In genomic region chr6:36818281-36819018, GRCm38 (mm10) we compare ENCODE assay signal across 8 mouse cellular contexts. TPM values are rescaled to one million over a fixed set of nuclear protein-coding genes. Genes with fewer than 3 reads are reported as not detected.
DNase-seq lines count a peak whose midpoint lies in the region; ATAC-seq and TF ChIP-seq lines count a peak whose summit lies in the region.

No protein-coding gene starts in this region.

- peaks cover 18% of the 10 kb centered on the region; the same call in 1 of the 2 replicates for H3K4me1 ChIP-seq in forebrain, embryonic 14.5 days (ENCODE audit: control insufficient read depth, insufficient read depth, low read length)
- peaks cover 8% of the 10 kb centered on the region for H3K4me1 ChIP-seq in forebrain, embryonic 10.5 days
- H3K4me1 ChIP-seq in embryonic facial prominence, embryonic 15.5 days = peaks cover 18% of the 10 kb centered on the region; the same call in 1 of the 2 replicates
- H3K4me1 ChIP-seq in midbrain, embryonic 16.5 days (ENCODE audit: control insufficient read depth, insufficient read depth, low read length) = 0 out of 2 replicates have a peak, but pooled peaks cover 5% of the 10 kb centered on the region

- no peak overlapping the region for H3K4me2 ChIP-seq in forebrain, embryonic 14.5 days (ENCODE audit: low read length)
- no peak overlapping the region for H3K4me2 ChIP-seq in embryonic facial prominence, embryonic 15.5 days (replicated peaks)
- H3K4me2 ChIP-seq in midbrain, embryonic 16.5 days (ENCODE audit: low read length) = no peak overlapping the region

- ATAC-seq in forebrain, embryonic 14.5 days = 0 out of 2 replicates have a peak, but pooled peaks have one; percentile 15
- ATAC-seq in embryonic facial prominence, embryonic 15.5 days (ENCODE audit: insufficient number of reproducible peaks, low FRiP score, low TSS enrichment, low read depth) = no peak
- no peak for ATAC-seq in midbrain, embryonic 16.5 days

- 35% methylated on average over 4 of the region's 4 CpGs for WGBS in forebrain, embryonic 14.5 days
- 94% methylated on average over 4 of the region's 4 CpGs for WGBS in forebrain, embryonic 10.5 days
- WGBS in embryonic facial prominence, embryonic 15.5 days = 32% methylated on average over 4 of the region's 4 CpGs
- 60% methylated on average over 4 of the region's 4 CpGs for WGBS in midbrain, embryonic 16.5 days

- no peaks in the 10 kb centered on the region for H3K27me3 ChIP-seq in forebrain, embryonic 14.5 days (replicated peaks; ENCODE audit: control insufficient read depth, insufficient read depth, low read length)
- H3K27me3 ChIP-seq in forebrain, embryonic 10.5 days (ENCODE audit: poor library complexity, severe bottlenecking) = no peaks in the 10 kb centered on the region
- no peaks in the 10 kb centered on the region for H3K27me3 ChIP-seq in embryonic facial prominence, embryonic 15.5 days
- H3K27me3 ChIP-seq in midbrain, embryonic 16.5 days (ENCODE audit: control insufficient read depth, insufficient read depth, low read depth, low read length) = no peaks in the 10 kb centered on the region

- no peaks in the 10 kb centered on the region for H3K36me3 ChIP-seq in forebrain, embryonic 14.5 days (ENCODE audit: control insufficient read depth, insufficient read depth, low read length)
- H3K36me3 ChIP-seq in forebrain, embryonic 10.5 days (replicated peaks) = no peaks in the 10 kb centered on the region
- H3K36me3 ChIP-seq in embryonic facial prominence, embryonic 15.5 days = no peaks in the 10 kb centered on the region
- no peaks in the 10 kb centered on the region for H3K36me3 ChIP-seq in midbrain, embryonic 16.5 days (ENCODE audit: control insufficient read depth, insufficient read depth, low read length)

- H3K9ac ChIP-seq in forebrain, embryonic 14.5 days (ENCODE audit: low read length) = no peak overlapping the region
- no peak overlapping the region for H3K9ac ChIP-seq in embryonic facial prominence, embryonic 15.5 days
- no peak overlapping the region for H3K9ac ChIP-seq in midbrain, embryonic 16.5 days (ENCODE audit: low read depth, low read length)

- 0 out of 2 replicates have a peak overlapping the region, but pooled peaks have one; percentile 1 for H3K27ac ChIP-seq in forebrain, embryonic 14.5 days (ENCODE audit: low read depth, low read length)
- no peak overlapping the region for H3K27ac ChIP-seq in forebrain, embryonic 10.5 days
- peak overlapping the region; percentile 79 for H3K27ac ChIP-seq in layer of hippocampus, adult 2 months
- H3K27ac ChIP-seq in embryonic facial prominence, embryonic 15.5 days (replicated peaks) = peak overlapping the region; percentile 83
- peak overlapping the region; percentile 63 for H3K27ac ChIP-seq in midbrain, embryonic 16.5 days (ENCODE audit: low read length)

- no peak for TF ChIP-seq CTCF in layer of hippocampus, adult 2 months (conservative IDR thresholded peaks at IDR 0.05)

- DNase-seq in forebrain, embryonic 14.5 days (ENCODE audit: low spot score) = peak; percentile 42
- DNase-seq in forebrain, embryonic 10.5 days (ENCODE audit: extremely low spot score, low spot score) = no peak
- peak; percentile 45 to 47 for DNase-seq in layer of hippocampus, adult 2 months (ENCODE audit: low spot score in 2 of 2)
- no peak for DNase-seq in layer of hippocampus, postnatal 25 days (ENCODE audit: extremely low spot score in 1 of 2, low spot score in 1 of 2)
- no peak for DNase-seq in urinary bladder, postnatal 4 days (ENCODE audit: low spot score in 2 of 2)
- DNase-seq in gastrocnemius, postnatal 10 days = no peak

- H3K9me3 ChIP-seq in forebrain, embryonic 14.5 days (replicated peaks; ENCODE audit: control insufficient read depth, low read length) = no peaks in the 10 kb centered on the region
- no peaks in the 10 kb centered on the region for H3K9me3 ChIP-seq in forebrain, embryonic 10.5 days
- no peaks in the 10 kb centered on the region for H3K9me3 ChIP-seq in embryonic facial prominence, embryonic 15.5 days (replicated peaks)
- H3K9me3 ChIP-seq in midbrain, embryonic 16.5 days (replicated peaks; ENCODE audit: control insufficient read depth, low read length, poor library complexity, severe bottlenecking) = no peaks in the 10 kb centered on the region

- no peak overlapping the region for H3K4me3 ChIP-seq in forebrain, embryonic 14.5 days (ENCODE audit: low read depth, low read length)
- H3K4me3 ChIP-seq in forebrain, embryonic 10.5 days = no peak overlapping the region
- H3K4me3 ChIP-seq in layer of hippocampus, adult 2 months = no peak overlapping the region; the same call in 1 of the 2 replicates
- H3K4me3 ChIP-seq in embryonic facial prominence, embryonic 15.5 days (replicated peaks) = no peak overlapping the region
- H3K4me3 ChIP-seq in midbrain, embryonic 16.5 days (ENCODE audit: low read depth, low read length) = no peak overlapping the region

RNA-seq across cellular contexts. Expression of gene Ptn, which starts 8.4 kb away (rescaled TPM):
- polyA plus RNA-seq in forebrain, embryonic 14.5 days (2014; fragmentation: Nextera tagmentation; extraction: Ambion mirVana) = 532 and 624 TPM in 2 replicates
- 142 and 150 TPM in 2 replicates for polyA plus RNA-seq in forebrain, embryonic 10.5 days (2016; fragmentation: Nextera tagmentation; extraction: Ambion mirVana)
- total RNA-seq in layer of hippocampus, adult 2 months (2021) = 100 to 1,000 TPM; 217 to 220 TPM
- 100 to 1,000 TPM; 253 to 267 TPM for total RNA-seq in layer of hippocampus, postnatal 25 days (2021)
- polyA plus RNA-seq in embryonic facial prominence, embryonic 15.5 days (2015; fragmentation: Nextera tagmentation; extraction: Ambion mirVana) = 604 and 631 TPM in 2 replicates
- 861 and 866 TPM in 2 replicates for polyA plus RNA-seq in midbrain, embryonic 16.5 days (2015; fragmentation: Nextera tagmentation; extraction: Ambion mirVana)
- total RNA-seq in gastrocnemius, postnatal 10 days (2021) = 10 to 100 TPM; 48.4 to 57.8 TPM

Comparison
In these comparisons a context has a peak if more than half of its experiments do, and no peak if none do; other contexts are left out.
1. DNase-seq: peak in forebrain, embryonic 14.5 days (single experiment) and layer of hippocampus, adult 2 months (2 of 2); none in forebrain, embryonic 10.5 days (single experiment), layer of hippocampus, postnatal 25 days (0 of 2), urinary bladder, postnatal 4 days (0 of 2) and gastrocnemius, postnatal 10 days (single experiment).